Mouse (Mus musculus) lung, postnatal 0 days (tissue): ENCODE data around the gene Pold2.

Experiments used
- CTCF ChIP-seq: IDR thresholded peaks from 2 replicates; pipeline ENCODE4 v1.5.1; 2016; ENCODE audit warnings: antibody characterized with exemption, mild to moderate bottlenecking
- EP300 ChIP-seq: IDR thresholded peaks from 2 replicates; pipeline ENCODE4 v1.6.1; 2016; ENCODE audit warnings: antibody characterized with exemption, mild to moderate bottlenecking, control low read depth

DNA sequence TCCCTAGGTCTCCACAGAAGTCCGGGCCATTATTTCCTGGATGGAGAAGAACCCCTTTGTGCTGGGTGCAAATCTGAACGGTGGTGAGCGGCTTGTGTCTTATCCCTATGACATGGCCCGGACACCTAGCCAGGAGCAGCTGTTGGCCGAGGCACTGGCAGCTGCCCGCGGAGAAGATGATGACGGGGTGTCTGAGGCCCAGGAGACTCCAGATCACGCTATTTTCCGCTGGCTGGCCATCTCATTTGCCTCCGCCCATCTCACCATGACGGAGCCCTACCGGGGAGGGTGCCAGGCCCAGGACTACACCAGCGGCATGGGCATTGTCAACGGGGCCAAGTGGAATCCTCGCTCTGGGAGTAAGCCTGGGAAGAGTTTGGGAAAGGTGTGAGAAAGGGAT lies 8.0 kb downstream of the Pold2 start:
- TF ChIP-seq CTCF (no peak), EP300 (no peak)
